Mouse (Mus musculus) intestine, embryonic 14.5 days (tissue): ENCODE measurements around the gene Ddx3x. TPM values are rescaled to one million over a fixed set of nuclear protein-coding genes. Genes with fewer than 3 reads are reported as not detected.
"Not testable (repeated sequence)": the region's sequence is repeated elsewhere in the genome, so short reads cannot be mapped to it uniquely, and the experiment has no call there.

ENCODE experiments used
- ATAC-seq: fragments of 200-750 bp; cut with Nextera tagmentation; replicated peaks from 2 replicates; pipeline ENCODE4 v1.8.0; 2017; ENCODE audit warnings: low read depth, moderate number of reproducible peaks, moderate TSS enrichment, moderate library complexity; ENCODE audit not compliant: low FRiP score, low TSS enrichment
- DNase-seq: peaks from one replicate; pipeline ENCODE4 v3.0.0-alpha.2; 2018; ENCODE audit warnings: low spot score
- H3K27ac ChIP-seq: fragments of 300-500 bp; sonication (generic); 2 replicates; pipeline ENCODE4 v1.5.1; 2014; ENCODE audit warnings: low read depth, mild to moderate bottlenecking, control low read depth
- H3K27me3 ChIP-seq: fragments of 300-500 bp; sonication (generic); replicated peaks from 2 replicates; pipeline ENCODE4 v1.6.1; 2014; ENCODE audit warnings: low read length, control low read depth; ENCODE audit not compliant: control insufficient read depth, insufficient read depth
- H3K36me3 ChIP-seq: fragments of 300-500 bp; sonication (generic); 2 replicates; pipeline ENCODE4 v1.6.1; 2014; ENCODE audit warnings: low read length, control low read depth; ENCODE audit not compliant: control insufficient read depth, insufficient read depth
- H3K4me1 ChIP-seq: fragments of 300-500 bp; sonication (generic); replicated peaks from 2 replicates; pipeline ENCODE4 v1.6.1; 2014; ENCODE audit warnings: low read length, control low read depth, mixed read lengths; ENCODE audit not compliant: control insufficient read depth, insufficient read depth
- H3K4me2 ChIP-seq: fragments of 300-500 bp; sonication (generic); 2 replicates; pipeline ENCODE4 v1.6.1; 2014; ENCODE audit warnings: low read length
- H3K4me3 ChIP-seq: fragments of 300-500 bp; sonication (generic); 2 replicates; pipeline ENCODE4 v1.5.1; 2014; ENCODE audit warnings: low read depth, low read length, control low read depth, mixed read lengths
- H3K9ac ChIP-seq: fragments of 300-500 bp; sonication (generic); 2 replicates; pipeline ENCODE4 v1.6.1; 2014; ENCODE audit warnings: mild to moderate bottlenecking, low read length
- H3K9me3 ChIP-seq: fragments of 300-500 bp; sonication (generic); 2 replicates; pipeline ENCODE4 v1.6.1; 2016; ENCODE audit warnings: low read length, control low read depth; ENCODE audit not compliant: control insufficient read depth
- WGBS: fragments of 180-500 bp; shearing (Covaris S2); extraction: QIAGEN DNeasy Blood & Tissue Kit; methylation state at CpG from one replicate; pipeline ENCODE4 v1.1.7; 2014; 5-methylcytosine and 5-hydroxymethylcytosine counted together
- polyA plus RNA-seq: library from polyadenylated mRNA; unstranded; fragments of >200 nt; fragmentation: Nextera tagmentation; extraction: Ambion mirVana; gene quantifications from 2 replicates; pipeline ENCODE4 v1.2.1, GENCODE M21; 2014

Ddx3x gene
- polyA plus RNA-seq, 1 experiment from 2014 or later, result 140 TPM

GRCm38 (mm10) chrX:13295229-13295571 is 14.4 kb downstream of the Ddx3x start:
- ATAC-seq, result peak; percentile 29; the same call in 1 of the 2 replicates
- no peak for DNase-seq

GRCm38 (mm10) chrX:13296241-13296640 is 15.5 kb downstream of the Ddx3x start:
- H3K27me3 ChIP-seq, H3K9ac ChIP-seq, H3K27ac ChIP-seq, H3K4me3 ChIP-seq, DNase-seq, H3K4me2 ChIP-seq, ATAC-seq, H3K4me1 ChIP-seq, H3K9me3 ChIP-seq: not testable (repeated sequence)
- H3K36me3 ChIP-seq, result peaks cover 12% of the 10 kb centered on the region
- 32% methylated on average over 4 of the region's 4 CpGs for WGBS

More at GRCm38 (mm10) chrX:13295229-13295571, 14.4 kb downstream of the Ddx3x start:
- Histone ChIP-seq H3K27me3 (no peaks in the 10 kb centered on the region), H3K27ac (no peak overlapping the region), H3K4me1 (no peaks in the 10 kb centered on the region), H3K9ac (no peak overlapping the region), H3K4me2 (no peak overlapping the region), H3K36me3 (peaks cover 22% of the 10 kb centered on the region), H3K4me3 (no peak overlapping the region), H3K9me3 (no peaks in the 10 kb centered on the region)

- Histone ChIP-seq H3K9ac (no peak overlapping the region), H3K4me3 (no peak overlapping the region), H3K4me1 (no peaks in the 10 kb centered on the region), H3K4me2 (no peak overlapping the region), H3K27me3 (peaks cover 5% of the 10 kb centered on the region; the same call in 1 of the 2 replicates), H3K9me3 (0 out of 2 replicates have a peak, but pooled peaks cover 2% of the 10 kb centered on the region), H3K36me3 (no peaks in the 10 kb centered on the region), H3K27ac (no peak overlapping the region)
- ATAC-seq, result no peak
- 83% methylated on average over 3 of the region's 3 CpGs for WGBS
- DNase-seq, result no peak
These were observed 25.4 kb downstream of the Ddx3x start for GRCm38 (mm10) chrX:13306190-13306589.

- no peaks in the 10 kb centered on the region for H3K9me3 ChIP-seq
- no peaks in the 10 kb centered on the region for H3K4me1 ChIP-seq
- H3K27me3 ChIP-seq, result peaks cover 5% of the 10 kb centered on the region; the same call in 1 of the 2 replicates
- H3K36me3 ChIP-seq, result no peaks in the 10 kb centered on the region
- H3K4me2 ChIP-seq, result no peak overlapping the region
- no peak overlapping the region for H3K4me3 ChIP-seq
- H3K9ac ChIP-seq, result no peak overlapping the region
- DNase-seq (no peak), ATAC-seq (no peak)
- no peak overlapping the region for H3K27ac ChIP-seq
- 71% methylated on average over 4 of the region's 4 CpGs for WGBS
These were observed 30.6 kb downstream of the Ddx3x start for GRCm38 (mm10) chrX:13311396-13311795.

GRCm38 (mm10) chrX:13329611-13330010 is 48.8 kb downstream of the Ddx3x start:
- H3K27me3 ChIP-seq, result 0 out of 2 replicates have a peak, but pooled peaks cover 3% of the 10 kb centered on the region
- no peaks in the 10 kb centered on the region for H3K36me3 ChIP-seq
- ATAC-seq (no peak), DNase-seq (no peak)
- H3K4me3 ChIP-seq, result no peak overlapping the region
- H3K9me3 ChIP-seq, result no peaks in the 10 kb centered on the region
- 86% methylated on average over 7 of the region's 7 CpGs for WGBS
- no peak overlapping the region for H3K9ac ChIP-seq
- H3K4me1 ChIP-seq, result no peaks in the 10 kb centered on the region
- no peak overlapping the region for H3K4me2 ChIP-seq
- H3K27ac ChIP-seq, result no peak overlapping the region

Other genes with a start within 250 kb of the Ddx3x start
- gene Usp9x, start 209.5 kb upstream of the Ddx3x start, polyA plus RNA-seq, result 45.5 and 46.1 TPM in 2 replicates
- gene Nyx, start 185.1 kb downstream of the Ddx3x start, polyA plus RNA-seq, result 0.04 TPM in 1 of 2 replicates, not detected in the other